Mouse (Mus musculus): ENCODE measurements at regions not wholly inside any gene's neighbourhood (a gene's known extent, or its start where the extent isn't known, plus 50 kb on each side); places are given as distances from the start of the nearest gene placed in this dataset.

DNA sequence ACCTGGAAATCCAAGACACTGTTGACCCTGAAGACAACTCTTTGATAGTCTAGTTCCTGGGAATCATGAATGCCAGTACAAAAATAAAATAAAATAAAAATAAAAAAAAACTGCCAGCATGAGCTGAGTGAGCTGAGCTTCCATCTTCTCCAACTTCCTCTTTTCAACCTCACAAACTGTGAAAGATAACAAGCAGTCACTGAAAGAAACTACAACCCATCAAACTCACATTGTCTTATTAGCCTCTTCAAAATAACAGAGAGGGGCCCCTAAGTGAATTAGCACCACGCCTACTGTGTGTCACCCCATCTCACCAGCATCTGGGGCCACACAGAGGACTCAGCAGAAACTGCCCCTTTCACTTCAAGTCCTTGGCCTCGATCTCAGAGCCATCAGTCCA is 225.3 kb downstream of the Rpl36a-ps1 start:
- no peak overlapping the region for H3K9ac ChIP-seq
- ATAC-seq (ENCODE audit: low FRiP score): no peak
- no peak overlapping the region for H3K27ac ChIP-seq
- WGBS: 88% methylated on average over 2 of the region's 2 CpGs
- no peaks in the 10 kb centered on the region for H3K4me1 ChIP-seq (replicated peaks)
- no peak overlapping the region for H3K4me3 ChIP-seq
- no peaks in the 10 kb centered on the region for H3K27me3 ChIP-seq
- H3K4me2 ChIP-seq: no peak overlapping the region
- H3K9me3 ChIP-seq: no peaks in the 10 kb centered on the region
- no peaks in the 10 kb centered on the region for H3K36me3 ChIP-seq

DNA sequence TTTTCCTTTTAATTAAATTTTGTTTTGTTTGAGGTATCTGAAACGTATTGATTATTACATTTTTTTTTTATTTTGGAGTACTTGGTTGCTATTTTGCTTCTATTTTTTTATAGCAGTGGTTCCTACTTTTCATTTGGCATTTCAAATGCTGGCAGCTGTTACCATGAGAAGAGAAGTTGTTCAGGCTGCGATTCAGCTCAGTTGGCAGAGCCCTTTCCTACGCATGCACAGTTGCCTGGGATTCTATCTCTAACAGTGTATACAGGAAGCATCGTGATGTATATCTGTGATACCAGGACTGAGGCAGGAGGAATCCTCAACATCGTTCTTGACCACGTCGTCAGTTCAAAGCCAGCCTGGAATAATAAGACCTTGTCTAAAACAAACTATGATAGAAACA is 226.6 kb downstream of the Rpl36a-ps1 start:
- 90% methylated on average over 7 of the region's 7 CpGs for WGBS
- no peak for ATAC-seq (ENCODE audit: low FRiP score)
- H3K4me1 ChIP-seq (replicated peaks): no peaks in the 10 kb centered on the region
- H3K4me2 ChIP-seq: no peak overlapping the region
- no peaks in the 10 kb centered on the region for H3K36me3 ChIP-seq
- H3K27me3 ChIP-seq: no peaks in the 10 kb centered on the region
- no peak overlapping the region for H3K27ac ChIP-seq
- no peaks in the 10 kb centered on the region for H3K9me3 ChIP-seq
- H3K4me3 ChIP-seq: no peak overlapping the region
- H3K9ac ChIP-seq: no peak overlapping the region

DNA sequence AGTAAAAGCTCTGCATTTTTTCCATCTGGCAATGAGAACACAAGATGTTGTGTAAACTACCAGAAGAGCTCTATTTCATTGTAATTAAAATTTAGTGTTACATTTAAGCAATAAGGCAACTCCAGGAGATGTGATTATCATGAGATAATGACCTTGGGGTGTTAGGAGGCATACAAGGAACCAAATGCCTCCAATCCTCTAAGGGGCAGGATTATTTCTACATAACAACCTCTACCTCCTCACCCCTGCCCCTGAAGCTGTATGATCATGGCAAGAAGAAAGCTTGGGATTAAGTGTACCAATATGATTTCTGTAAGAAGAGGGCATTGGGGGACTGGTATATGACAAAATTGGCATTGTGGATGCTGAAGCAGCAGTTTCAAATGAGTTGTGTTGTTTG is 228.8 kb downstream of the Rpl36a-ps1 start:
- H3K9ac ChIP-seq: no peak overlapping the region
- no peaks in the 10 kb centered on the region for H3K36me3 ChIP-seq
- ATAC-seq (ENCODE audit: low FRiP score): no peak
- H3K27me3 ChIP-seq: no peaks in the 10 kb centered on the region
- H3K4me1 ChIP-seq (replicated peaks): no peaks in the 10 kb centered on the region
- no peak overlapping the region for H3K27ac ChIP-seq
- H3K4me3 ChIP-seq: no peak overlapping the region
- H3K9me3 ChIP-seq: no peaks in the 10 kb centered on the region
- no peak overlapping the region for H3K4me2 ChIP-seq

DNA sequence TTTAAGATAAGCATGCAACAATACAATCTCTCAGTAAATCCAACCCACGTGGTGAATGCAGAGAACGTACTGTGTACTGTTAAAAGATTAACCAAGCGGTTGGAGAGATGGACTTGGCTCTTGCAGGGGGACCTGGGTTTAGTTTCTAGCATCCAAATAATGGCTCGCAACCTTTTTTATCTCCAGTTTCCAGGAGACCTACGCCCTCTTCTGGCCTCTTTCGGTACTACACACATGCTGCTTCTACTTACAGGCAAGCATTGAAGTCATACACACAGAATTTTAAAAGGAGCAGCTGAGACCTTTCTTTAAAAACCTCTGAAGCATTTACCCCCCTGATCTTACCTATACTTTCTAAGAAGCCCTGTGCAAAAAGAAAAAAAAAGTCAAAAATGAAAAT is 243.4 kb downstream of the Rpl36a-ps1 start:
- Histone ChIP-seq H3K4me1 (replicated peaks) (no peaks in the 10 kb centered on the region), H3K9ac (no peak overlapping the region), H3K27ac (no peak overlapping the region), H3K36me3 (no peaks in the 10 kb centered on the region), H3K4me3 (no peak overlapping the region), H3K27me3 (no peaks in the 10 kb centered on the region), H3K4me2 (no peak overlapping the region), H3K9me3 (no peaks in the 10 kb centered on the region)
- ATAC-seq (ENCODE audit: low FRiP score): no peak
- WGBS: 91% methylated on average over 6 of the region's 6 CpGs

DNA sequence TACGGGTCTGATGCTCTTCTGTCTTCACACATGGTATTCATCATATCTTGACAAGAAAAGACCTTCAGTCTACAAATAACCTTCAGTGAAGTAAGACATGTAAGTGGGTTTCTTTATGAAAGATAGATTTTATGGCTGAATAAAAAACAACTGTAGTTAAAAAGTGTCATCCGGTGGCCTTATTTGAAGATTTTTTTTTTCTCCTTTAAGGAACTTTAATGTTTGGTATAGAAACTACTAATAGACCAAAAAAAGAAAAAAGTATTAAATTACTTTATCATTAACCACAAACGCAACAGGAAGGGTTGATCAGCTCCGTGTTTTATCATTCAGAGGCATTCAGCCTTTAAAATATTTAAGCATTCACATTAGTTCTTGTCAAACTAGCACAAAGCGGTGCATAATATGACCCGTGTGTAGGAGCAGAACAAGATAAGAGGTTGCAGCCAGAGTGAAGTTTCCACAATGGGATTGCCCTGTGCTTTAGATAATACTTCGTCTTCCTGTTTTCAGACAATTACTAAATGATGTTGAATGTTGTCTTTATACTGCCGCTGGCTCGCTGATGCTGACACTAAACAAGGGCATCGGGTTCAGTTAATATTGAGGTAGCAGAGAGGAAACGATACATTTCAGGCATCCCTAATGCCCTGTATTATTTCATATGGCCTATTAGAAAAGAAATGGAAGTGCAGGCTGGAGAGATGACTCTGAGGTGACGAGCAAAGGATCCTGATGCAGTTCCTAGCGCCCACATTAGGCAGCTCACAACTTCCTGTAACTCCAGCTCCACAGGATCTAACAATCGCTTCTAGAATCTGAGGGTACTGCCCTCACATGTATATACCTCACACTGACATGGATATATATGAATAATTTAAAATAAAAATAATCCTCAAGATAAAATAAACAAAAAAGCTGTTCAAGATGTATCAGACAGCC is 244.8 kb downstream of the Rpl36a-ps1 start:
- no peaks in the 10 kb centered on the region for H3K4me1 ChIP-seq (replicated peaks)
- no peak for ATAC-seq (ENCODE audit: low FRiP score)
- 68% methylated on average over 14 of the region's 14 CpGs for WGBS

DNA sequence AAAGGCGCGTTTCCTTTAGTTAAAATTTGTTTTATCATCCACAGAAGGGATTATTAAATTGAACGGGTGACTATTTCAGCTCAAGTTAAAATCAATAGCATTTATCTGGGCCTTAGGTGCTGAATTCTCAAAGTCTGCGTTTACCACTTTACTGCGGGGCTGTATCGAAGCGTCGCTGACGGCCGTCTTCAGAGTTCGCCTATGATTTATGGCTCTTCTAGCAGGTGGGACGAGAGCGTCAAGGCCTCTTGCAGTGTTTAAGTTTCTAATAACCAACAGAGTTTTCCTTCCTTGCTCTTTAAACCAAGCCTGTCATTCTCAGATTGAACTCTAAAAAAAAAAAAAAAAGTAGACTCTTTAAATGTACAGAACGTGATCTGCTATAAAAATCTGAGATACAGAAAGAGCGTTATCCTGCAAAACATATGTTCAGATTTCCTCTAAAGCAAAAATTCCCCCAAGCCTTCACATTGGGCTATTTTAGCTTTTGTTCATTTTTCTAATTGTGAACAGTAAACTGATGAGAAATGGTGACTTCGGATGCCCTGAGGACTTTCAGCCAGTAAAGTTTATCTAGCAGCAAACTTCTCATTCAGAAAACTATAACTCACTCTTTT is 246.9 kb downstream of the Rpl36a-ps1 start:
- Histone ChIP-seq H3K4me3 (no peak overlapping the region), H3K4me1 (replicated peaks) (no peaks in the 10 kb centered on the region), H3K9me3 (no peaks in the 10 kb centered on the region), H3K27me3 (no peaks in the 10 kb centered on the region), H3K27ac (no peak overlapping the region), H3K9ac (no peak overlapping the region), H3K4me2 (no peak overlapping the region), H3K36me3 (no peaks in the 10 kb centered on the region)
- no peak for ATAC-seq (ENCODE audit: low FRiP score)
- WGBS: 75% methylated on average over 16 of the region's 16 CpGs

More for the DNA sequence above, 244.8 kb downstream of the Rpl36a-ps1 start:
- no peaks in the 10 kb centered on the region for H3K36me3 ChIP-seq
- H3K4me2 ChIP-seq: no peak overlapping the region
- no peaks in the 10 kb centered on the region for H3K9me3 ChIP-seq
- H3K27me3 ChIP-seq: no peaks in the 10 kb centered on the region
- no peak overlapping the region for H3K27ac ChIP-seq
- H3K4me3 ChIP-seq: no peak overlapping the region
- no peak overlapping the region for H3K9ac ChIP-seq

GRCm38 (mm10) chr14:98730375-98730774 is 263.7 kb downstream of the Rpl36a-ps1 start:
- Histone ChIP-seq H3K36me3 (no peaks in the 10 kb centered on the region), H3K4me2 (no peak overlapping the region), H3K4me1 (replicated peaks) (no peaks in the 10 kb centered on the region), H3K27ac (no peak overlapping the region), H3K9me3 (no peaks in the 10 kb centered on the region), H3K9ac (no peak overlapping the region), H3K27me3 (no peaks in the 10 kb centered on the region), H3K4me3 (no peak overlapping the region)
- ATAC-seq (ENCODE audit: low FRiP score): no peak
- WGBS: 86% methylated on average over 3 of the region's 3 CpGs

DNA sequence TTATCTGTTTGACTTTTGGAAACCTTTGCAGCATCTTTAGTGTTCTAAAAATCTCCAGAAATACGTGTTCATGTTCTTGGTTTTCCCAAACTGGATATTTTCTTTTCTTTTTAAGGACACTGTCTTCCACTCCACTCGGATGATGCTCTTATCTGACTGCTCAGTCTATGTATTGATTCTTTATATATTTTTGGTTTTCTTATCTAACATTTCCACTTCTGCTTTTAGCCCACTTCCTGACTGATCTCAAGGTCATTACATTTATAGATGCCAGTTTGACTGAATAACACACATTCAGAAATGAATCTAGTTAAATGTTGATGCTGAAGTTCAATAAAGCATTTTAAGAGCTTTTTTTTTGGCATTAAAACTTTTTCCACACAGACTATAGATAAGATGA is 265.3 kb downstream of the Rpl36a-ps1 start:
- 74% methylated on average over 2 of the region's 2 CpGs for WGBS
- H3K27me3 ChIP-seq: no peaks in the 10 kb centered on the region
- ATAC-seq (ENCODE audit: low FRiP score): no peak

DNA sequence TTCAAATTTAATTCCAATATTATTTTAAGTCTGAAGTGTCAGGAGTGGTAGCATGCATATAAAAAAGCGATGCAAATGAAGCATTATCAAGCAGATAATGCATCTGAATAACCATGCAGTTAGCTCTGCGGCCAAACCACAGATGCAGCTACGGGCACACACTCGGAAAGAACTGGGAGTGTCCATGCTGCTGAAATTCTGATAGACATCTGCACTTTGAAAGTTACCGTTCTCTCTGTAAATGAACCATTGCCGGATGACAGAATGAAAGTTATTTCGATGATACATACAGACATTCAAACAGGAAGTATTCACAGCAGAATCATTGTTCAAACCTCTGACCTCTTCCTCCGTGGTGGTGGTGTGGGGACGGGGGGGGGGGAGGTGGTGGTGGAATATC is 271.6 kb downstream of the Rpl36a-ps1 start:
- WGBS: 80% methylated on average over 9 of the region's 9 CpGs
- H3K4me1 ChIP-seq (replicated peaks): no peaks in the 10 kb centered on the region
- H3K9me3 ChIP-seq: no peaks in the 10 kb centered on the region
- no peaks in the 10 kb centered on the region for H3K27me3 ChIP-seq
- H3K9ac ChIP-seq: no peak overlapping the region
- no peaks in the 10 kb centered on the region for H3K36me3 ChIP-seq
- no peak overlapping the region for H3K4me2 ChIP-seq
- no peak for ATAC-seq (ENCODE audit: low FRiP score)
- no peak overlapping the region for H3K27ac ChIP-seq
- H3K4me3 ChIP-seq: no peak overlapping the region

More for the DNA sequence above, 265.3 kb downstream of the Rpl36a-ps1 start:
- H3K27ac ChIP-seq: no peak overlapping the region
- no peak overlapping the region for H3K4me3 ChIP-seq
- H3K9ac ChIP-seq: no peak overlapping the region
- no peaks in the 10 kb centered on the region for H3K4me1 ChIP-seq (replicated peaks)
- no peak overlapping the region for H3K4me2 ChIP-seq
- no peaks in the 10 kb centered on the region for H3K9me3 ChIP-seq
- no peaks in the 10 kb centered on the region for H3K36me3 ChIP-seq

DNA sequence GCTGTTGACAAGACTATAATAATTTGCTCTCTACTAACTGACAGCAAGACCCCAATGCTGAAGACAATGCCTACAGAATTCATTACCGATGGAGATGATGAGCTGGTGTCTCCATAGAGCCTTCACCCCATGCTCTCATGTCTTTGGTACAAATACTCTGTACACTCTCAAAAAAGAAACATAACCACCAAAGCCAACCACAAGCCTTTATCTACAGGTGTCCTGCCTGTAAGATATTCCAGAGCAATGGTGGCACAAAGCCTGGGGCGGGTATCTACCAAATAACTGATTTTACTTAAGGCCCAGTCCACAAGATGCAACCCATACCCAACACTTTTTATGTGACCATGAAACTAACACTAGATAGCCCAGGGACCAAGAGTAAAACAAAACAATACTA is 273.1 kb downstream of the Rpl36a-ps1 start:
- Histone ChIP-seq H3K4me1 (replicated peaks) (no peaks in the 10 kb centered on the region), H3K27me3 (no peaks in the 10 kb centered on the region), H3K4me3 (no peak overlapping the region), H3K27ac (no peak overlapping the region), H3K4me2 (no peak overlapping the region), H3K9me3 (no peaks in the 10 kb centered on the region), H3K9ac (no peak overlapping the region), H3K36me3 (no peaks in the 10 kb centered on the region)
- no peak for ATAC-seq (ENCODE audit: low FRiP score)
- WGBS: 95% methylated on average over 2 of the region's 2 CpGs

DNA sequence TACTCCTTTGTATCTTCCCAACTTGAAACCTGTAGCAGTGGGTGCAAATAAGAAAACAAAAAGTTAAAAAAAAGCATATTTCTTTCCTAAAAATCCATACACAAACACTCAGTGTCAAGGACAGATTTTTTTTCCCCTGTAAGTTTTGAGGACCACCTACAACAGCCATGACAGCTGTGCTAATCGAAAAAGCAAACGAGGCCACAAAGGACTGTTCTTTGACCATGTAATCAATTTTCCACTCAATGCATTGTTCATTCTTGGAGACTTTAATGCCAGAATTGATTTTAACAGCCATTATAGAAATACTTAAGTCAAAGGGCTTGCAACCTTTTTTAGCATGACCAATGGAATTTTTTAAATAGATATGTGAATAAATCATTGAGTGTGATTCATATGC is 286.1 kb downstream of the Rpl36a-ps1 start:
- Histone ChIP-seq H3K4me1 (replicated peaks) (no peaks in the 10 kb centered on the region), H3K4me2 (no peak overlapping the region), H3K27ac (no peak overlapping the region), H3K36me3 (no peaks in the 10 kb centered on the region), H3K9ac (no peak overlapping the region), H3K9me3 (no peaks in the 10 kb centered on the region), H3K4me3 (no peak overlapping the region), H3K27me3 (peaks cover 37% of the 10 kb centered on the region)
- 25% methylated on average over 2 of the region's 2 CpGs for WGBS
- ATAC-seq (ENCODE audit: low FRiP score): no peak

GRCm38 (mm10) chr14:98707574-98707973 is 286.5 kb downstream of the Rpl36a-ps1 start:
- WGBS: 60% methylated on average over 4 of the region's 4 CpGs
- no peak overlapping the region for H3K4me2 ChIP-seq
- H3K4me1 ChIP-seq (replicated peaks): no peaks in the 10 kb centered on the region
- H3K27ac ChIP-seq: no peak overlapping the region
- no peak overlapping the region for H3K4me3 ChIP-seq
- no peak for ATAC-seq (ENCODE audit: low FRiP score)
- no peaks in the 10 kb centered on the region for H3K9me3 ChIP-seq
- H3K27me3 ChIP-seq: peaks cover 40% of the 10 kb centered on the region
- no peaks in the 10 kb centered on the region for H3K36me3 ChIP-seq
- no peak overlapping the region for H3K9ac ChIP-seq

DNA sequence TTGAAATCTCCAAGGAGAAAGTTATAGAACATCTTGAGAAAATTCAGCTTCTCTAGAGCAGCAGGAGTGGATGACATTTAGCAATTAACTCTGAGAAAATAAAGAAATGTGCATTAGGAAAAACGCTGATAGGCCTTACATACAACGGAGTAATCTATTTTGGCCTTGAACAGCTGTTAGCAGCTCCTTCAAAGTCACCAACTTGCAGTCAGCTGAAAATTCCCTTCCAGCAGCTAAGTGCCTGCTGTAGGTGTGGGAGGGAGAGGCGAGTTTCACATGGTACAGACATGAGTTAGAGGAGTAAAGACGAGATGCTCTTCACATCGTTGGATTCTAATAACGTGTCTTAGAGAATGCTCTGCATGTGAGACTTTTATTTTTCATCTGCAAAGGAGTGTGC is 290.8 kb downstream of the Rpl36a-ps1 start:
- Histone ChIP-seq H3K4me2 (no peak overlapping the region), H3K4me1 (replicated peaks) (no peaks in the 10 kb centered on the region), H3K9ac (no peak overlapping the region), H3K36me3 (no peaks in the 10 kb centered on the region), H3K9me3 (no peaks in the 10 kb centered on the region), H3K4me3 (no peak overlapping the region), H3K27ac (no peak overlapping the region), H3K27me3 (peaks cover 40% of the 10 kb centered on the region)
- no peak for ATAC-seq (ENCODE audit: low FRiP score)
- 88% methylated on average over 6 of the region's 6 CpGs for WGBS
